Mouse (Mus musculus) layer of hippocampus, postnatal 14 days (tissue): ENCODE measurements at regions not wholly inside any gene's neighbourhood (a gene's known extent, or its start where the extent isn't known, plus 50 kb on each side); places are given as distances from the start of the nearest gene placed in this dataset.

Source experiments
- DNase-seq, 2 experiments: peaks; one replicate each; pipeline ENCODE4 v3.0.0; 2021 to 2022; ENCODE audit warnings: low spot score in 2 of 2, mixed read lengths in 1 of 2

GRCm38 (mm10) chr13:37606250-37606649, 171.9 kb upstream of the Rreb1 start:
- no peak for DNase-seq

GRCm38 (mm10) chr13:37609085-37609484, 169.1 kb upstream of the Rreb1 start:
- peak in 1 of 2 experiments; percentile 28 for DNase-seq

GRCm38 (mm10) chr13:37611387-37611786, 166.8 kb upstream of the Rreb1 start:
- DNase-seq: no peak

DNA sequence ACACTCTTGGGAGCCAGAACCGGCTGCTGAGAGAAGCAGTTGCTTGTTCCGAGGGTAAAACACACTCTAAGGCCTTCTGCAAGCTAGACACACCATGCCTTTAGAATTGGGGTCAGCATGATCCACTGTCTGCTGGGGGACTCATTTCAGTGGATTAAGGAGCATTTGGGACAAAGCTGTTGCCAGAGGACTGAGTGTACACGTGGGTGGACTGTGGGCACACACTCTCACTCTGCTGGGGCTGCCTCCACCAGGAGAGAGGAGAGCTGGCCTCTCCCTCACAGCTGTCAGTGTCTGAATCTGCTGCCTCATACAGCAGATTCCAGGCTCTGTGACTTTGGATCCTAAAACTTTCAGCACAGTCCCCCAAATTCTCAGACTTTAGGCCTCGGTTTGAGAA, 161.2 kb upstream of the Rreb1 start:
- DNase-seq: no peak

DNA sequence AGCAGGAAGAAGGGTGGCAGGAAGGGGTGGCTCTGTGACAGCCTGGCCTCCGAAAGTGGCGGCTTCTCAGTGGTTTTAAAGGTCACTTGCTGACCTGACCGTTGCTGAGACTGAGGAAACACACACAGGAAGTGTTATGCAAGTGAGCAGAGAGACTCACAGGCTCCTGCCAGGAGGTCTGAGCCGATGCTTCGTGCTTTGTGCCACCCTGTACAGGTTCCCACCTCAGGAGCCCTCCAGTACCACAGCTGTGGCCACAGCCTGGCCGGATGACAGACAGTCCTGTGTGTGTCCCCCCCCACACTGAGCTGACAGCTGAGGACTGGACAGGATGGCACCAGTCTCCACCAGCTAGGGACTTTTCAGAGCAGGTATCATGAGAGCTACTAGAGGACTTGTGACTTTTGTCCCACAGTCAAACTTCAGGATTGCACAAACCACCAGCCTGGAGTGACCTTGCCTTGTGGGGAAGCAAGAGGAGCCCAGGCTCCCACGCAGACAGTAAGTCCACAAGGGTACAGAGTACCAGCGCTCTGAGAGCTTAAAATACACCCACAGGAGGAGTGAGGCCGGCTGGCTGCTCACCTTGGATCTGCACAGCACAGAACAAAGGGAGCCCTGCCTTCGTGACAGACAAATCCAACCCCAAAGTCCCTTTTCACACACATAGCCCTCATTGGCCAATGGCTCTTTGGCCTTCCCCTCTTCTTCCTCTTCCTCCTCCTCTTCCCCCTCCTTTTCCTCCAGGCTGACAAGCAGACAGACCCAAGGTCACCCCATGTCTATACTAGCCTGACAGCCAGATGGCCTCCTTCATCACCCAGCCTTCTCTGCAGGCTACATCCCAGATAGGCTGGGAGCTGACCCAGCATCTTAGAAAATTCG, 158.1 kb upstream of the Rreb1 start:
- DNase-seq: no peak

DNA sequence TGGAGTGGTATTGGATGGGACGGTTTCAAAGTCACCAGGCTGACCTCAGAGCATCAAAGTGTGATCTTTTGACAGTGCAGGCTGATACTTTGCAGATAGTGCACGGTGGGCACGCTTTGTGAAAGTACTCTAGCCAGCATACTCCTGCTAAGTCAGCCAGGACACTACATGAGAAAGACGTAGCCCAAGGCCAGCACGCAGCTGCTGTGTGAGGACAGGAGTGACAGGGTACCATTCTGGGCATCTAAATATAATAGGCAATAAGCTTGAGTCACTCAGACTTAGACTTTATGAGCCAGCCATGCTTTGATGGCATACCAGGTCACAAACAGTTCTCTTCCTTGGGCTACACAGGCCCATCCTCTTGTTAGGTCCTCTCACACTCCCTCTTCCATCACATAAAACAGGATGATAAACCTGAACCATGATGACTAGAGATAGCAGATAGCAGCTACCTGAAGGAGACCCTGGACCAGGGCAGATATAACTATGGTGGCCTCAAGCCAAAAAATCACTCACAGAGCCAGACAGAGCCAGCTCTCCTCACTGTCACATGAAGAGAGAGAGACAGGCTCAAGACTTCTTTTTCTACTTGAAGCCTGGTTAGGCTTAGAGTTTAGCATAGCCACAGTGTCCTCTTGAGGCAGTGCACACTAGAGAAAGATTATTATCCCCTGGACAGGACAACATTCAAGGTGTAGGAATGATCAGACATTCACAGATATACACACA, 156.7 kb upstream of the Rreb1 start:
- DNase-seq: no peak

DNA sequence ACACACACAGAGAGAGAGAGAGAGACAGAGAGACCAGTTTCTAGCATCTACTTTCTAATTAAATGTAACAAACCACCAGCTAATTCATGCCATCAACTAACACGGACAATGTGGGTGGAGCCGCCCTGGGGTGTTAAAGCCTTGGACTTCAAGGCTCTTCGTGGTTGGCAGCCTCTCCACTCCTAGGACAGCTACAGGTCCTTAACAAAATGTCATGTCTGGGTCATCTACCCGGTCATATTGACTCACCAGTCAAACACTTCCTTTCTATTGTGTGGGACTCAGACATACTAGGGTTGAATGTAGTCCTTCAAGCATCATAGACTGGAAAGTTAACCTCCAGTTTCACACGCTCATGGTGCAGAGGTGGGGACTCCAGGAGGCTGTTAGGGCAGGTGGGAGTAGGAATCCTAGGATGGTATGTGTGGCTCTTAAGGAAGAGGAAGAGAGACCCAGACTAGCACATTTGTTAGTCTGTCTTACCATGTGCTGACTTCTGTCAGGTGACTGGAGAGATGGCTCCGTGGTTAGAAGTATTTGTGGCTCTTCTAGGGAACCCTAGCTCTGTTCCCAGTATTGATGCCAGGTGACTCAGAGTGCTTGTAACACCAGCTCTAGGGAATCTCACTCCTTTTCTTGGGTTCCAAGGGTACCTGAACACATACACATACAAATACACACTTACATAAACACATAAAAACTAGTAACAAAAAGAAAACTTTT, 155.7 kb upstream of the Rreb1 start:
- no peak for DNase-seq

- DNase-seq: no peak
These were observed 153.5 kb upstream of the Rreb1 start for GRCm38 (mm10) chr13:37624741-37625140.

- no peak for DNase-seq
These were observed 152.5 kb upstream of the Rreb1 start for GRCm38 (mm10) chr13:37625532-37626235.

DNA sequence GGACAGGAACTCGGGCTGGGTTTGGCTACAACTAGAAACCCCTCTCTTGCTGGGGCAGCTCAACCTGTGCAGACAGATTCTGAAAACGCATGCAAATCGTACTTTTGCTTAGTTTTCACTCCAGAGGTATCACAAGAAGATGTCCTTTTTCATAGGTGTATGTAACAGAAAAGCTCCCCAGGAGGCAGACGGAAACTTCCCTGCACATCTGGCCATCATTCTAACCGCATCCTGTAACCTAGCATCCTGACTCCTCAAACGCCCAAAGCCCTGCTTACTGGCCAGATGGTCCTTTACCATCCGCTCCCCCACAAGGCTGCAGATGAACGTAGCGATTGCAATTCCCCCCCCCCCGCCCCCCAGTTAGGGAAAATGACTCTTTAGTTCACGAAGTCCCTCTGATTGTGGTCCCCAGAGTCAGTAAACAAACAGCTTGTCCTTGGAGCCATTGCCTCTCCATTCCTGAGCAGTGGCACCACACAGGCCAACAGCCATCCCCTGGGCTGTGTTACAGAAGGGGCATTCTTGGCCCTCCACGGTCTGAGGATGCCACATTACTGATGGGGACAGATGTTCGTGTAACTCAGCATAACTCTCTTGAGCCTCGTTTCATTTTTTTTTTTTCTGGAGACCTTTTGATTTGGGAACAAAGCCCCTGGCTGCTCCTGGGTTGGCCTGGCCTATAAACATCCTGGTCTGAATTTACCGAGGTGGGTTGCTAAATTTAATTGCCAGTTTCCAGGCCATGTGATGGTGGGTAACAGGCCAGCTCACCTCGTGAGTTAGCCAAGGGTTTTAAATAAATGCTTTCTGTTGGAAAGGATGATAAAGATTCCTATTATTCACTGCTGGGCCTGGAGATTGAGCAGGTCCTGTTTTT, 149.6 kb upstream of the Rreb1 start:
- no peak for DNase-seq

GRCm38 (mm10) chr13:37629271-37629899, 148.8 kb upstream of the Rreb1 start:
- DNase-seq: no peak

GRCm38 (mm10) chr13:37632835-37633440, 145.3 kb upstream of the Rreb1 start:
- no peak for DNase-seq

DNA sequence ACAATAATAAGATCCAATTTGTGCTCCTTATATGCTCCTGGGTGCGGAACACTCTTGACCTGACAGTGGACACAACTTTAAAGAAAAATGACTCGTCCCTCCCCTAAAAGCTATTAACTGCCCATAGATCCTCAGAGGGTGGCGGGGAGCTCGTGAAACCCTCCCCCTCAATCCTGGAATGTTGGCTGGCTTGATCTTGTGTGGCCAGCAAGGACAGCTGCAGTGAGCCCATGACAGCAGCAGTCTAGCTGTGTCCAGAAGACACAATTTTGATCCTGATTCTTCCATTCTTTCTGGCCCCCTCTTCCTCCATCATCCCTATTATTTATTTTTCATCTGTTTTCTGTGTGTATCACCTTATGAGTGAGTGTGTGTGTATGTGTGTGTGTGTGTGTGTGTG, 141.8 kb upstream of the Rreb1 start:
- no peak for DNase-seq

GRCm38 (mm10) chr13:37637151-37637550, 141.0 kb upstream of the Rreb1 start:
- no peak for DNase-seq

DNA sequence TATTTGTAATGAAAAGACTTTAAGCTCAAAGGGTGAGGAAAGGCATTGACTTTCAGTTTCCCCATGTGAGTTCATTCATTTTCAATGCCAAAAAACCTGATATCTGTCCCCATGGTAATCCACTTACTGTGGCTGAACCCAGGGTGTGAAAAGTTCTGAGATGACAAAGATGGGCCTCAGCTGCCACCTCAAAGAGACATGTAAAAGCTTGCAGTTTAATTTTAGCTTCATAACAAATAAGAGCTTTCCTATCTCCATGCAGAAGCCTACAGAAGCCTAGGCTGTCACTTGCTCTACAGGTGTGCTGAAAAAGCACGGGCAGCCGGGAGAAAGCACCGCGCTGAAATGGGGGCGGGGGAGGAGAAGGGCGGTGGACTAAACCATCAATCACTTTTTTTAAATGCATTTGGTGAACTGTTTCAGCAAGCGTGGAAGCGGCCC, 140.1 kb upstream of the Rreb1 start:
- no peak for DNase-seq

- no peak for DNase-seq
These were observed 135.6 kb upstream of the Rreb1 start for GRCm38 (mm10) chr13:37642410-37643093.

DNA sequence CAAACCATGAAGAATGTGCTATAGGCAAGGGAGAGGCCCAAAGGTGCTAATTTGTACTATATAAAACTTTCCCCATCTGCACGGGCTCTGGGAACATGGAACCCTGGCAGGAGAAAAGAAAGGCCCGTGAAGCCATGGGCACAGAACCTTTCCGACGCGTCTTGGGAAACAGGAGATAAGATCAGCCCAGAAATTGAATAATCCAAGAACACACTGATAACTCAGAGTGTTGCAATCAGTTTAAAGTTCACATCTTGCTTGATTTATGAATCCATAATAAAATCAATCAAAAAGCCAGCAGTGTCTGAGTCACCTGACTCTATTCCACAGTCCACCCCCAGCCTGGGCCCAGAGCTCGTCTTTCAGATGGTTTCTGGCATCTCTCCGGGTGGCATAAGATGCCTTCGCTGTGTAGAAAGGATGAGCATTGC, 133.4 kb upstream of the Rreb1 start:
- DNase-seq: no peak

DNA sequence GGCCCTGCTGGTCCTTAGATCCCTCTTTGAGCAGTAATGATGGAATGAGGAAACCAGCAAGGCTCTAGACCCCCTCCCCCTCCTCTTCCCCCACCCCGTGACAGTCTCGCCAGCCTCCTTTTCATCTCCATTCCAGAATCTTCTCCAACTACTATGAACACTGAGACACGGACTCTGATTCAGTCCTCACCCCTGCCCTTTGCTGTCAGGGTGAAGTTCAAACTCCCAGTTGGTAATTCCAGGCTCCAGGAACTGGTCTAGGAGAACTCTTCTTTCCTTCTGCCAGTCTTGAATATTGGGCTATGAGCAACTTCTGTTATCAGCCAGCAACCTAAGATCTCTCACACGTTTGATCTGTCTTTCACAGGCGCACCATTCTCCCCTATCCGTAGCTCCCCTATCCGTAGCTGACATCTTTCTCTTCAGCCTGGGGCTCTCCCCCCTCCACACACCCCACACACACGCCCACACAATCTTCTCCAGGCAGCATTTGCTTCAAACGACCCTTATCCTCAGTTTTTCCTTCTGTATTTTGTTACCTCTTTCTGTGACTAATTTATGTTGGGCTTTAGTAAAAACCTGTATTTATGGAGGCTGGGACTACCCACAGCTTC, 128.6 kb upstream of the Rreb1 start:
- DNase-seq: no peak
